ENCODE assay signal across 8 mouse cellular contexts in genomic region chr3:88335436-88336053, GRCm38 (mm10). TPM values are rescaled to one million over a fixed set of nuclear protein-coding genes. Genes with fewer than 3 reads are reported as not detected.
DNase-seq lines count a peak whose midpoint lies in the region; ATAC-seq lines count a peak whose summit lies in the region.

No protein-coding gene starts in this region.

- peak overlapping the region; percentile 69 for H3K4me3 ChIP-seq in lung, embryonic 16.5 days (ENCODE audit: low read length)
- H3K4me3 ChIP-seq in heart, embryonic 16.5 days (ENCODE audit: low read length), result peak overlapping the region; percentile 87
- peak overlapping the region; percentile 76 for H3K4me3 ChIP-seq in limb, embryonic 13.5 days
- peak overlapping the region; percentile 87 for H3K4me3 ChIP-seq in neural tube, embryonic 15.5 days (replicated peaks)

- H3K36me3 ChIP-seq in lung, embryonic 16.5 days (ENCODE audit: control insufficient read depth, insufficient read depth, low read length), result no peaks in the 10 kb centered on the region
- H3K36me3 ChIP-seq in heart, embryonic 16.5 days (ENCODE audit: control insufficient read depth, insufficient read depth), result no peaks in the 10 kb centered on the region
- H3K36me3 ChIP-seq in limb, embryonic 13.5 days, result peaks cover 7% of the 10 kb centered on the region
- H3K36me3 ChIP-seq in neural tube, embryonic 15.5 days, result no peaks in the 10 kb centered on the region

- no peak for DNase-seq in lung, postnatal 10 days
- DNase-seq in c-Kit-positive CD71-positive TER-119-negative erythroid progenitor cells, embryonic 14.5 days (ENCODE audit: low read depth), result peak; percentile 50
- no peak for DNase-seq in gastrocnemius, postnatal 4 days (ENCODE audit: low spot score in 2 of 2)
- DNase-seq in natural killer cell, adult 2 months (ENCODE audit: low spot score in 2 of 2), result no peak

- no peaks in the 10 kb centered on the region for H3K9me3 ChIP-seq in lung, embryonic 16.5 days (ENCODE audit: control insufficient read depth, low read length)
- H3K9me3 ChIP-seq in heart, embryonic 16.5 days (replicated peaks; ENCODE audit: control insufficient read depth, low read length), result no peaks in the 10 kb centered on the region
- no peaks in the 10 kb centered on the region for H3K9me3 ChIP-seq in limb, embryonic 13.5 days
- H3K9me3 ChIP-seq in neural tube, embryonic 15.5 days (replicated peaks), result no peaks in the 10 kb centered on the region

- H3K4me2 ChIP-seq in lung, embryonic 16.5 days (ENCODE audit: low read depth, low read length), result peak overlapping the region; percentile 79
- peak overlapping the region; percentile 65 for H3K4me2 ChIP-seq in heart, embryonic 16.5 days (ENCODE audit: low read depth, low read length)
- H3K4me2 ChIP-seq in limb, embryonic 13.5 days (replicated peaks), result peak overlapping the region; percentile 79
- peak overlapping the region; percentile 71 for H3K4me2 ChIP-seq in neural tube, embryonic 15.5 days

- peak overlapping the region; percentile 93 for H3K27ac ChIP-seq in lung, embryonic 16.5 days (ENCODE audit: low read length)
- peak overlapping the region; percentile 96 for H3K27ac ChIP-seq in heart, embryonic 16.5 days (ENCODE audit: low read length)
- H3K27ac ChIP-seq in limb, embryonic 13.5 days, result peak overlapping the region; percentile 90
- peak overlapping the region; percentile 98 for H3K27ac ChIP-seq in neural tube, embryonic 15.5 days (replicated peaks)

- under 1% methylated on average over 27 of the region's 27 CpGs for WGBS in lung, embryonic 16.5 days
- WGBS in heart, embryonic 16.5 days, result under 1% methylated on average over 27 of the region's 27 CpGs
- WGBS in limb, embryonic 13.5 days, result 1% methylated on average over 27 of the region's 27 CpGs
- WGBS in neural tube, embryonic 15.5 days, result 2% methylated on average over 27 of the region's 27 CpGs

- H3K9ac ChIP-seq in lung, embryonic 16.5 days (ENCODE audit: low read length), result peak overlapping the region; percentile 84
- peak overlapping the region; percentile 84 for H3K9ac ChIP-seq in heart, embryonic 16.5 days (ENCODE audit: low read length)
- H3K9ac ChIP-seq in limb, embryonic 13.5 days, result peak overlapping the region; percentile 89
- H3K9ac ChIP-seq in neural tube, embryonic 15.5 days (replicated peaks), result peak overlapping the region; percentile 97

- peak; percentile 55 for ATAC-seq in lung, embryonic 16.5 days (ENCODE audit: low read depth)
- ATAC-seq in heart, embryonic 16.5 days (replicated peaks; ENCODE audit: extremely low read depth, insufficient read depth, low FRiP score), result peak; percentile 47
- peak; percentile 52; the same call in 1 of the 2 replicates for ATAC-seq in limb, embryonic 13.5 days (ENCODE audit: low FRiP score, low read depth)
- ATAC-seq in neural tube, embryonic 15.5 days (ENCODE audit: low FRiP score), result peak; percentile 75

- no peaks in the 10 kb centered on the region for H3K27me3 ChIP-seq in lung, embryonic 16.5 days (ENCODE audit: control insufficient read depth, insufficient read depth, low read depth, low read length)
- no peaks in the 10 kb centered on the region for H3K27me3 ChIP-seq in heart, embryonic 16.5 days (ENCODE audit: control insufficient read depth, insufficient read depth, low read length)
- no peaks in the 10 kb centered on the region for H3K27me3 ChIP-seq in limb, embryonic 13.5 days
- no peaks in the 10 kb centered on the region for H3K27me3 ChIP-seq in neural tube, embryonic 15.5 days (replicated peaks)

- H3K4me1 ChIP-seq in lung, embryonic 16.5 days (replicated peaks; ENCODE audit: control insufficient read depth, insufficient read depth, low read length), result peaks cover 20% of the 10 kb centered on the region
- peaks cover 23% of the 10 kb centered on the region for H3K4me1 ChIP-seq in heart, embryonic 16.5 days (ENCODE audit: control insufficient read depth, insufficient read depth, low read length)
- peaks cover 23% of the 10 kb centered on the region for H3K4me1 ChIP-seq in limb, embryonic 13.5 days
- peaks cover 34% of the 10 kb centered on the region for H3K4me1 ChIP-seq in neural tube, embryonic 15.5 days

RNA-seq across cellular contexts. Expression of gene Tmem79, which starts 0.4 kb away (rescaled TPM):
- polyA plus RNA-seq in lung, embryonic 16.5 days (2015; fragmentation: Nextera tagmentation; extraction: Ambion mirVana), result 9.5 and 9.9 TPM in 2 replicates
- 1.7 and 2.6 TPM in 2 replicates for polyA plus RNA-seq in heart, embryonic 16.5 days (2015; fragmentation: Nextera tagmentation; extraction: Ambion mirVana)
- 6.4 and 6.8 TPM in 2 replicates for polyA plus RNA-seq in limb, embryonic 13.5 days (2015; fragmentation: Nextera tagmentation; extraction: Ambion mirVana)
- polyA plus RNA-seq in neural tube, embryonic 15.5 days (2015; fragmentation: Nextera tagmentation; extraction: Ambion mirVana), result 1.9 and 3.3 TPM in 2 replicates
- total RNA-seq in gastrocnemius, postnatal 4 days (2021), result 1 to 10 TPM; 2.2 to 2.3 TPM

RNA-seq across cellular contexts. Expression of gene Smg5, which starts 0.5 kb away (rescaled TPM):
- 46.6 and 46.7 TPM in 2 replicates for polyA plus RNA-seq in lung, embryonic 16.5 days (2015; fragmentation: Nextera tagmentation; extraction: Ambion mirVana)
- 50.1 and 51.0 TPM in 2 replicates for polyA plus RNA-seq in heart, embryonic 16.5 days (2015; fragmentation: Nextera tagmentation; extraction: Ambion mirVana)
- 54.9 and 58.4 TPM in 2 replicates for polyA plus RNA-seq in limb, embryonic 13.5 days (2015; fragmentation: Nextera tagmentation; extraction: Ambion mirVana)
- 57.7 and 60.8 TPM in 2 replicates for polyA plus RNA-seq in neural tube, embryonic 15.5 days (2015; fragmentation: Nextera tagmentation; extraction: Ambion mirVana)
- total RNA-seq in gastrocnemius, postnatal 4 days (2021), result 10 to 100 TPM; 46.1 to 46.4 TPM

RNA-seq across cellular contexts. Expression of gene Glmp, which starts 10.7 kb away (rescaled TPM):
- 228 and 231 TPM in 2 replicates for polyA plus RNA-seq in lung, embryonic 16.5 days (2015; fragmentation: Nextera tagmentation; extraction: Ambion mirVana)
- polyA plus RNA-seq in heart, embryonic 16.5 days (2015; fragmentation: Nextera tagmentation; extraction: Ambion mirVana), result 142 and 149 TPM in 2 replicates
- polyA plus RNA-seq in limb, embryonic 13.5 days (2015; fragmentation: Nextera tagmentation; extraction: Ambion mirVana), result 174 and 188 TPM in 2 replicates
- 102 and 129 TPM in 2 replicates for polyA plus RNA-seq in neural tube, embryonic 15.5 days (2015; fragmentation: Nextera tagmentation; extraction: Ambion mirVana)
- 10 to 100 TPM; 64.8 to 76.3 TPM for total RNA-seq in gastrocnemius, postnatal 4 days (2021)

RNA-seq across cellular contexts. Expression of gene Paqr6, which starts 28.8 kb away (rescaled TPM):
- 12.5 and 15.2 TPM in 2 replicates for polyA plus RNA-seq in lung, embryonic 16.5 days (2015; fragmentation: Nextera tagmentation; extraction: Ambion mirVana)
- polyA plus RNA-seq in heart, embryonic 16.5 days (2015; fragmentation: Nextera tagmentation; extraction: Ambion mirVana), result 3.2 and 4.2 TPM in 2 replicates
- polyA plus RNA-seq in limb, embryonic 13.5 days (2015; fragmentation: Nextera tagmentation; extraction: Ambion mirVana), result 7.6 and 8.7 TPM in 2 replicates
- polyA plus RNA-seq in neural tube, embryonic 15.5 days (2015; fragmentation: Nextera tagmentation; extraction: Ambion mirVana), result 1.6 and 2.5 TPM in 2 replicates
- 1 to 10 TPM; 1.6 to 1.8 TPM for total RNA-seq in gastrocnemius, postnatal 4 days (2021)

RNA-seq across cellular contexts. Expression of gene Bglap3, which starts 37.0 kb away (rescaled TPM):
- 0.13 TPM in 1 of 2 replicates, not detected in the other for polyA plus RNA-seq in lung, embryonic 16.5 days (2015; fragmentation: Nextera tagmentation; extraction: Ambion mirVana)
- polyA plus RNA-seq in heart, embryonic 16.5 days (2015; fragmentation: Nextera tagmentation; extraction: Ambion mirVana), result 0.21 TPM in 1 of 2 replicates, not detected in the other
- polyA plus RNA-seq in limb, embryonic 13.5 days (2015; fragmentation: Nextera tagmentation; extraction: Ambion mirVana), result 0.37 TPM in 1 of 2 replicates, not detected in the other
- polyA plus RNA-seq in neural tube, embryonic 15.5 days (2015; fragmentation: Nextera tagmentation; extraction: Ambion mirVana), result 0.15 and 0.28 TPM in 2 replicates
- total RNA-seq in gastrocnemius, postnatal 4 days (2021), result under 1 TPM in 1 of 2 experiments, not detected in 1; 0.27 TPM
